In the genomic region with DNA sequence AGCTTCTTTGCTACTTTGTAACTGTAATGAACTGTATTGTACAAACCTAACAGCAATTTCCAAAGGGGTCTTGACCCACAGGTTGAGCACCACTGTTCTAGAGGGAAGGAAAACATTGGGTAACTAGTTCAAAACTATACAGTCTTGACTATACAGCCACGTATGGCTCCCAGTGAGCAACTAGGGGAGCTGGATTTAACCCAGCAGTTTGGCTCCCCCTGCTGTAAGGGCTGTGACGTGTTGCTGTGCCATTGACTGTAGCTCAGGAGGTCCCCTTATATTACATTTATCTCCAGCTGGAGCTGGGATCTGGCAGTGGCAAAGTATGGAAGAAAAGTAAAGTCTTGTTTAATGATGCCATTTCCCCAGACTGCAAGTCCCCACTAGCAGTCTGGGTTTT, we compare ENCODE assay signal across 11 mouse cellular contexts. TPM values are rescaled to one million over a fixed set of nuclear protein-coding genes. Genes with fewer than 3 reads are reported as not detected.
DNase-seq lines count a peak whose midpoint lies in the region; ATAC-seq and TF ChIP-seq lines count a peak whose summit lies in the region.
"Had no signal": no experiment of that assay in that cellular context is flagged by ENCODE, and none has a peak within 500 bp of the region (broad histone marks: within the 10 kb centered on the region; RNA-seq: fewer than 3 reads in every experiment).

No protein-coding gene starts in this region.

- no peak overlapping the region for H3K4me3 ChIP-seq in heart, adult 2 months
- no peak overlapping the region for H3K4me3 ChIP-seq in hindbrain, embryonic 16.5 days (ENCODE audit: low read length)
- H3K4me3 ChIP-seq: midbrain, embryonic 12.5 days had no signal

- H3K36me3 ChIP-seq in heart, adult 2 months (ENCODE audit: control insufficient read depth, insufficient read depth, low read length), result no peaks in the 10 kb centered on the region
- H3K36me3 ChIP-seq in hindbrain, embryonic 16.5 days (ENCODE audit: control insufficient read depth, insufficient read depth, low read length), result no peaks in the 10 kb centered on the region
- H3K36me3 ChIP-seq: midbrain, embryonic 12.5 days had no signal

- peaks cover 3% of the 10 kb centered on the region for H3K4me1 ChIP-seq in heart, adult 2 months (ENCODE audit: control insufficient read depth, insufficient read depth, low read length)
- H3K4me1 ChIP-seq in hindbrain, embryonic 16.5 days (ENCODE audit: control insufficient read depth, insufficient read depth, low read depth, low read length), result peaks cover 3% of the 10 kb centered on the region

- peak; percentile 38; the same call in 1 of the 2 replicates for ATAC-seq in granulocyte monocyte progenitor cell, adult 5-6 weeks (replicated peaks; ENCODE audit: poor library complexity, severe bottlenecking)
- ATAC-seq in hindbrain, embryonic 16.5 days, result no peak

- H3K9me3 ChIP-seq in hindbrain, embryonic 16.5 days (ENCODE audit: control insufficient read depth, low read length), result no peaks in the 10 kb centered on the region
- H3K9me3 ChIP-seq: midbrain, embryonic 12.5 days had no signal

- intact Hi-C loops in heart, adult 2 months (cut with DNase I), result no loop called here

- no peak overlapping the region for H3K9ac ChIP-seq in heart, adult 2 months (ENCODE audit: low read depth, low read length)
- H3K9ac ChIP-seq in hindbrain, embryonic 16.5 days (ENCODE audit: low read depth, low read length), result no peak overlapping the region
- H3K9ac ChIP-seq: midbrain, embryonic 12.5 days had no signal

- DNase-seq in heart, adult 2 months, result no peak
- no peak for DNase-seq in heart, adult 18-20 months
- peak; percentile 46 for DNase-seq in urinary bladder, postnatal 25 days (ENCODE audit: low spot score)
- no peak for DNase-seq in urinary bladder, postnatal 10 days (ENCODE audit: low spot score)
- DNase-seq in spleen, adult 12 weeks (ENCODE audit: low spot score), result no peak
- no peak for DNase-seq in frontal cortex, postnatal 36 days (ENCODE audit: low spot score in 2 of 2)
- DNase-seq: cerebellum, adult 9-10 months had no signal

- H3K79me2 ChIP-seq in heart, adult 2 months (replicated peaks; ENCODE audit: control insufficient read depth, insufficient read depth, low read length), result no peaks in the 10 kb centered on the region

- TF ChIP-seq POLR2A in heart, adult 2 months (IDR thresholded peaks at IDR 0.05; ENCODE audit: insufficient read depth, low read depth, low read length), result no peak

- H3K4me2 ChIP-seq in hindbrain, embryonic 16.5 days (ENCODE audit: low read length), result no peak overlapping the region
- H3K4me2 ChIP-seq: heart, embryonic 11.5 days; midbrain, embryonic 12.5 days had no signal

- no peaks in the 10 kb centered on the region for H3K27me3 ChIP-seq in heart, adult 2 months (ENCODE audit: control insufficient read depth, insufficient read depth, low read length)
- no peaks in the 10 kb centered on the region for H3K27me3 ChIP-seq in hindbrain, embryonic 16.5 days (replicated peaks; ENCODE audit: control insufficient read depth, insufficient read depth, low read length)
- H3K27me3 ChIP-seq: midbrain, embryonic 12.5 days had no signal

- no peak overlapping the region for H3K27ac ChIP-seq in heart, adult 2 months
- H3K27ac ChIP-seq in hindbrain, embryonic 16.5 days (ENCODE audit: low read depth, low read length), result no peak overlapping the region
- H3K27ac ChIP-seq: midbrain, embryonic 12.5 days had no signal

- TF ChIP-seq EP300 in heart, adult 2 months (IDR thresholded peaks at IDR 0.05; ENCODE audit: insufficient read depth, low read depth, low read length), result no peak

- WGBS in heart, adult 2 months, result 47% methylated on average over 2 of the region's 2 CpGs
- 37% methylated on average over 2 of the region's 2 CpGs for WGBS in hindbrain, embryonic 16.5 days

- peak; percentile 38 for TF ChIP-seq CTCF in heart, adult 2 months (IDR thresholded peaks at IDR 0.05)

RNA-seq across cellular contexts. Expression of gene Dis3l2, which starts 4.9 kb away (rescaled TPM):
- 10 to 100 TPM in 1 of 2 experiments, 1 to 10 TPM in 1; 9.0 to 10.2 TPM for total RNA-seq in heart, adult 2 months (2021)
- polyA plus RNA-seq in heart, adult 2 months (2012; rRNA removed), result 7.8 and 11.1 TPM in 2 replicates
- 10 to 100 TPM; 11.1 to 11.6 TPM for total RNA-seq in heart, adult 18-20 months (2021)
- 21.3 and 22.9 TPM in 2 replicates for total RNA-seq in granulocyte monocyte progenitor cell, adult 5-6 weeks (2014; fragmentation: Nextera tagmentation)
- total RNA-seq in granulocyte monocyte progenitor cell, adult 5-6 weeks (2017), result 14.3 and 14.9 TPM in 2 replicates
- 37.8 and 40.1 TPM in 2 replicates for polyA plus RNA-seq in hindbrain, embryonic 16.5 days (2015; fragmentation: Nextera tagmentation; extraction: Ambion mirVana)

RNA-seq across cellular contexts. Expression of gene Nppc, which starts 28.4 kb away (rescaled TPM):
- total RNA-seq in heart, adult 2 months (2021), result not detected
- 0.14 TPM in 1 of 2 replicates, not detected in the other for polyA plus RNA-seq in heart, adult 2 months (2012; rRNA removed)
- total RNA-seq in heart, adult 18-20 months (2021), result not detected
- not detected in 2 replicates for total RNA-seq in granulocyte monocyte progenitor cell, adult 5-6 weeks (2014; fragmentation: Nextera tagmentation)
- total RNA-seq in granulocyte monocyte progenitor cell, adult 5-6 weeks (2017), result not detected in 2 replicates
- 20.1 and 26.6 TPM in 2 replicates for polyA plus RNA-seq in hindbrain, embryonic 16.5 days (2015; fragmentation: Nextera tagmentation; extraction: Ambion mirVana)
